Mouse (Mus musculus) frontal cortex, postnatal 10 days (tissue): Measurements from ENCODE around the gene Vps37d.
A peak's percentile ranks its signal among the peaks of the same experiment; 100 is the strongest.

Experiments
- DNase-seq, 2 experiments: peaks; one replicate each; pipeline ENCODE4 v3.0.0; 2022; ENCODE audit warnings: low spot score in 2 of 2, mixed read lengths in 1 of 2

Vps37d gene

GRCm38 (mm10) chr5:135077564-135078481, at the start of gene Vps37d:
Gene Vps37d, minus strand, starts transcription at chr5:135078266.
- peak; percentile 76 to 92 for DNase-seq

GRCm38 (mm10) chr5:135127669-135128068, 49.6 kb upstream of the Vps37d start:
- DNase-seq: peak in 1 of 2 experiments; percentile 11

GRCm38 (mm10) chr5:135126121-135126520, 48.1 kb upstream of the Vps37d start:
- DNase-seq: peak; percentile 29 to 45

GRCm38 (mm10) chr5:135120753-135121152, 42.7 kb upstream of the Vps37d start:
- DNase-seq: no peak

GRCm38 (mm10) chr5:135118589-135119081, 40.6 kb upstream of the Vps37d start:
- DNase-seq: peak in 1 of 2 experiments; percentile 24

- no peak for DNase-seq
Observed at GRCm38 (mm10) chr5:135115241-135115640, 37.2 kb upstream of the Vps37d start.

GRCm38 (mm10) chr5:135113782-135114181, 35.7 kb upstream of the Vps37d start:
- DNase-seq: no peak

GRCm38 (mm10) chr5:135109976-135110375, 31.9 kb upstream of the Vps37d start:
- no peak for DNase-seq

- no peak for DNase-seq
Observed at GRCm38 (mm10) chr5:135109426-135109825, 31.4 kb upstream of the Vps37d start.

- no peak for DNase-seq
Observed at GRCm38 (mm10) chr5:135109017-135109416, 31.0 kb upstream of the Vps37d start.

- peak in 1 of 2 experiments; percentile 11 for DNase-seq
Observed at GRCm38 (mm10) chr5:135107521-135108501, 29.7 kb upstream of the Vps37d start.

- DNase-seq: peak; percentile 68 to 69
Observed at GRCm38 (mm10) chr5:135106758-135107256, 28.7 kb upstream of the Vps37d start.

- DNase-seq: no peak
Observed at GRCm38 (mm10) chr5:135103999-135104660, 26.1 kb upstream of the Vps37d start.

GRCm38 (mm10) chr5:135100981-135101380, 22.9 kb upstream of the Vps37d start:
- no peak for DNase-seq

- DNase-seq: no peak
Observed at GRCm38 (mm10) chr5:135089653-135090052, 11.6 kb upstream of the Vps37d start, which contains the start of gene Mlxipl. Gene Mlxipl, plus strand, starts transcription at chr5:135089890.

GRCm38 (mm10) chr5:135086871-135087270, 8.8 kb upstream of the Vps37d start:
- no peak for DNase-seq

- no peak for DNase-seq
Observed at GRCm38 (mm10) chr5:135080539-135080938, 2.5 kb upstream of the Vps37d start.

- no peak for DNase-seq
Observed at GRCm38 (mm10) chr5:135079578-135079977, 1.5 kb upstream of the Vps37d start.

GRCm38 (mm10) chr5:135078482-135078810, 380 bp upstream of the Vps37d start:
- peak in 1 of 2 experiments; percentile 45 for DNase-seq

GRCm38 (mm10) chr5:135076931-135077505, 1.0 kb downstream of the Vps37d start:
- DNase-seq: no peak

GRCm38 (mm10) chr5:135076368-135076767, 1.7 kb downstream of the Vps37d start:
- DNase-seq: no peak
